Mouse (Mus musculus): ENCODE measurements around the gene Olfr1151. TPM values are rescaled to one million over a fixed set of nuclear protein-coding genes. Genes with fewer than 3 reads are reported as not detected.

Olfr1151 gene
- not detected in 2 replicates for polyA plus RNA-seq (2015; fragmentation: Nextera tagmentation; extraction: Ambion mirVana)

GRCm38 (mm10) chr2:87855562-87855961 lies at the start of gene Olfr1151:
Olfr1151 (plus strand) TSS chr2:87855862.

GRCm38 (mm10) chr2:87809522-87809921 lies 46.1 kb upstream of the Olfr1151 start, which contains the start of gene Olfr1145:
Olfr1145 (plus strand) TSS chr2:87809822.

GRCm38 (mm10) chr2:87830233-87830632 lies 25.4 kb upstream of the Olfr1151 start, which contains the start of gene Olfr1148:
Olfr1148 (plus strand) TSS chr2:87830533.

GRCm38 (mm10) chr2:87843693-87844092 lies 12.0 kb upstream of the Olfr1151 start, which contains the start of gene Olfr1150-ps1:
Olfr1150-ps1 (plus strand) TSS chr2:87843993.

GRCm38 (mm10) chr2:87866192-87866591 lies 10.5 kb downstream of the Olfr1151 start, which contains the start of gene Olfr1152:
Olfr1152 (plus strand) TSS chr2:87866492.

GRCm38 (mm10) chr2:87894662-87895061 lies 39.0 kb downstream of the Olfr1151 start, which contains the start of gene Olfr1153:
Olfr1153 (plus strand) TSS chr2:87894962.

GRCm38 (mm10) chr2:87905066-87905465 lies 49.4 kb downstream of the Olfr1151 start, which contains the start of gene Olfr1154:
Olfr1154 (minus strand) TSS chr2:87905166.

Other genes with a start within 250 kb of the Olfr1151 start
- gene Olfr1130, start 249.7 kb upstream of the Olfr1151 start, polyA plus RNA-seq (2015; fragmentation: Nextera tagmentation; extraction: Ambion mirVana): not detected in 2 replicates
- not detected in 2 replicates for gene Olfr1131, start 228.8 kb upstream of the Olfr1151 start, polyA plus RNA-seq (2015; fragmentation: Nextera tagmentation; extraction: Ambion mirVana)
- not detected in 2 replicates for gene Olfr1132, start 218.3 kb upstream of the Olfr1151 start, polyA plus RNA-seq (2015; fragmentation: Nextera tagmentation; extraction: Ambion mirVana)
- gene Olfr1133, start 208.5 kb upstream of the Olfr1151 start, polyA plus RNA-seq (2015; fragmentation: Nextera tagmentation; extraction: Ambion mirVana): not detected in 2 replicates
- not detected in 2 replicates for gene Olfr1134, start 197.4 kb upstream of the Olfr1151 start, polyA plus RNA-seq (2015; fragmentation: Nextera tagmentation; extraction: Ambion mirVana)
- gene Olfr1135, start 182.2 kb upstream of the Olfr1151 start, polyA plus RNA-seq (2015; fragmentation: Nextera tagmentation; extraction: Ambion mirVana): not detected in 2 replicates
- not detected in 2 replicates for gene Olfr1136, start 161.9 kb upstream of the Olfr1151 start, polyA plus RNA-seq (2015; fragmentation: Nextera tagmentation; extraction: Ambion mirVana)
- not detected in 2 replicates for gene Olfr1137, start 142.7 kb upstream of the Olfr1151 start, polyA plus RNA-seq (2015; fragmentation: Nextera tagmentation; extraction: Ambion mirVana)
- not detected in 2 replicates for gene Olfr1138, start 115.9 kb upstream of the Olfr1151 start, polyA plus RNA-seq (2015; fragmentation: Nextera tagmentation; extraction: Ambion mirVana)
- gene Olfr1140, start 112.1 kb upstream of the Olfr1151 start, polyA plus RNA-seq (2015; fragmentation: Nextera tagmentation; extraction: Ambion mirVana): not detected in 2 replicates
- gene Olfr1141, start 101.9 kb upstream of the Olfr1151 start, polyA plus RNA-seq (2015; fragmentation: Nextera tagmentation; extraction: Ambion mirVana): not detected in 2 replicates
- gene Olfr152, start 76.4 kb upstream of the Olfr1151 start, polyA plus RNA-seq (2015; fragmentation: Nextera tagmentation; extraction: Ambion mirVana): not detected in 2 replicates
- not detected in 2 replicates for gene Olfr1143, start 55.3 kb upstream of the Olfr1151 start, polyA plus RNA-seq (2015; fragmentation: Nextera tagmentation; extraction: Ambion mirVana)
- not detected in 2 replicates for gene Olfr1145, start 46.0 kb upstream of the Olfr1151 start, polyA plus RNA-seq (2015; fragmentation: Nextera tagmentation; extraction: Ambion mirVana)
- not detected in 2 replicates for gene Olfr1148, start 25.3 kb upstream of the Olfr1151 start, polyA plus RNA-seq (2015; fragmentation: Nextera tagmentation; extraction: Ambion mirVana)
- not detected in 2 replicates for gene Olfr1150-ps1, start 11.9 kb upstream of the Olfr1151 start, polyA plus RNA-seq (2015; fragmentation: Nextera tagmentation; extraction: Ambion mirVana)
- gene Olfr1152, start 10.6 kb downstream of the Olfr1151 start, polyA plus RNA-seq (2015; fragmentation: Nextera tagmentation; extraction: Ambion mirVana): not detected in 2 replicates
- not detected in 2 replicates for gene Olfr1153, start 39.1 kb downstream of the Olfr1151 start, polyA plus RNA-seq (2015; fragmentation: Nextera tagmentation; extraction: Ambion mirVana)
- not detected in 2 replicates for gene Olfr1154, start 49.3 kb downstream of the Olfr1151 start, polyA plus RNA-seq (2015; fragmentation: Nextera tagmentation; extraction: Ambion mirVana)
- not detected in 2 replicates for gene Olfr1155, start 89.3 kb downstream of the Olfr1151 start, polyA plus RNA-seq (2015; fragmentation: Nextera tagmentation; extraction: Ambion mirVana)
- not detected in 2 replicates for gene Olfr1156, start 97.2 kb downstream of the Olfr1151 start, polyA plus RNA-seq (2015; fragmentation: Nextera tagmentation; extraction: Ambion mirVana)
- not detected in 2 replicates for gene Olfr1157, start 112.4 kb downstream of the Olfr1151 start, polyA plus RNA-seq (2015; fragmentation: Nextera tagmentation; extraction: Ambion mirVana)
- not detected in 2 replicates for gene Olfr74, start 118.8 kb downstream of the Olfr1151 start, polyA plus RNA-seq (2015; fragmentation: Nextera tagmentation; extraction: Ambion mirVana)
- not detected in 2 replicates for gene Olfr1158, start 134.3 kb downstream of the Olfr1151 start, polyA plus RNA-seq (2015; fragmentation: Nextera tagmentation; extraction: Ambion mirVana)
- gene Olfr1160, start 152.4 kb downstream of the Olfr1151 start, polyA plus RNA-seq (2015; fragmentation: Nextera tagmentation; extraction: Ambion mirVana): not detected in 2 replicates
- gene Olfr1161, start 166.9 kb downstream of the Olfr1151 start, polyA plus RNA-seq (2015; fragmentation: Nextera tagmentation; extraction: Ambion mirVana): not detected in 2 replicates
- gene Olfr73, start 181.8 kb downstream of the Olfr1151 start, polyA plus RNA-seq (2015; fragmentation: Nextera tagmentation; extraction: Ambion mirVana): 0.04 TPM in 1 of 2 replicates, not detected in the other
- gene Olfr1162, start 195.3 kb downstream of the Olfr1151 start, polyA plus RNA-seq (2015; fragmentation: Nextera tagmentation; extraction: Ambion mirVana): not detected in 2 replicates
- not detected in 2 replicates for gene Olfr1163, start 216.0 kb downstream of the Olfr1151 start, polyA plus RNA-seq (2015; fragmentation: Nextera tagmentation; extraction: Ambion mirVana)
- not detected in 2 replicates for gene Olfr1164, start 238.1 kb downstream of the Olfr1151 start, polyA plus RNA-seq (2015; fragmentation: Nextera tagmentation; extraction: Ambion mirVana)